Mouse (Mus musculus) kidney, adult 2 months (tissue): ENCODE results near the gene Ssbp3. TPM values are rescaled to one million over a fixed set of nuclear protein-coding genes. Genes with fewer than 3 reads are reported as not detected.

Experiments
- DNase-seq: peaks from one replicate; pipeline ENCODE4 v3.0.0; 2021
- H3K27ac ChIP-seq: fragments of 200-500 bp; 2 replicates; pipeline ENCODE4 v1.5.1; 2012; ENCODE audit warnings: low read depth, low read length, control low read depth, inconsistent platforms; ENCODE audit not compliant: insufficient read depth
- H3K27me3 ChIP-seq: fragments of 200-500 bp; replicated peaks from 2 replicates; pipeline ENCODE4 v1.6.1; 2012; ENCODE audit warnings: mild to moderate bottlenecking, moderate library complexity, low read length, inconsistent platforms; ENCODE audit not compliant: control insufficient read depth, insufficient read depth
- H3K36me3 ChIP-seq: fragments of 200-500 bp; 2 replicates; pipeline ENCODE4 v1.6.1; 2012; ENCODE audit warnings: mild to moderate bottlenecking, moderate library complexity, low read length, inconsistent platforms; ENCODE audit not compliant: control insufficient read depth, insufficient read depth
- H3K4me1 ChIP-seq: fragments of 200-500 bp; 2 replicates; pipeline ENCODE4 v1.6.1; 2011; ENCODE audit warnings: low read length; ENCODE audit not compliant: control insufficient read depth, insufficient read depth
- H3K4me3 ChIP-seq: fragments of 200-500 bp; 2 replicates; pipeline ENCODE4 v1.5.1; 2011; ENCODE audit warnings: mild to moderate bottlenecking, low read depth, low read length, control low read depth; ENCODE audit not compliant: insufficient read depth
- CTCF ChIP-seq: fragments of 200-500 bp; conservative IDR thresholded peaks from 2 replicates; pipeline ENCODE4 v1.5.1; 2011; ENCODE audit warnings: low read depth, mild to moderate bottlenecking, control low read depth, low read length, moderate library complexity, mixed read lengths; ENCODE audit not compliant: insufficient read depth, insufficient read length
- POLR2A ChIP-seq: fragments of 200-500 bp; IDR thresholded peaks from one replicate; pipeline ENCODE4 v1.6.1; 2011; ENCODE audit warnings: low read depth, low read length, control low read depth
- WGBS: fragments of 180-500 bp; shearing (Covaris S2); methylation state at CpG from one replicate; pipeline ENCODE4 v1.1.7; 2018; 5-methylcytosine and 5-hydroxymethylcytosine counted together
- polyA plus RNA-seq: library from polyadenylated mRNA; depleted of rRNA; stranded (reverse); fragments of >200 nt; gene quantifications from 2 replicates; pipeline ENCODE4 v1.2.3, GENCODE M21; 2012

Ssbp3 gene
- polyA plus RNA-seq, 1 experiment = 48.6 TPM

- H3K27me3 ChIP-seq = no peaks in the 10 kb centered on the region
- no peak overlapping the region for H3K27ac ChIP-seq
- H3K4me1 ChIP-seq = no peaks in the 10 kb centered on the region
- no peak for TF ChIP-seq POLR2A
- no peak for TF ChIP-seq CTCF
- WGBS = 91% methylated on average over 4 of the region's 4 CpGs
- DNase-seq = no peak
- H3K4me3 ChIP-seq = no peak overlapping the region
- H3K36me3 ChIP-seq = no peaks in the 10 kb centered on the region
Measured at GRCm38 (mm10) chr4:107038303-107038702, 127.8 kb downstream of the Ssbp3 start.

- WGBS = 82% methylated on average over 8 of the region's 8 CpGs
- Histone ChIP-seq H3K27ac (no peak overlapping the region), H3K4me3 (no peak overlapping the region), H3K4me1 (no peaks in the 10 kb centered on the region), H3K27me3 (no peaks in the 10 kb centered on the region), H3K36me3 (no peaks in the 10 kb centered on the region)
- TF ChIP-seq POLR2A (no peak), CTCF (no peak)
- DNase-seq = no peak
Measured at GRCm38 (mm10) chr4:107039270-107039669, 128.8 kb downstream of the Ssbp3 start.

- no peaks in the 10 kb centered on the region for H3K27me3 ChIP-seq
- H3K27ac ChIP-seq = no peak overlapping the region
- H3K4me1 ChIP-seq = no peaks in the 10 kb centered on the region
- H3K36me3 ChIP-seq = no peaks in the 10 kb centered on the region
- H3K4me3 ChIP-seq = no peak overlapping the region
- WGBS = 96% methylated on average over 6 of the region's 6 CpGs
- TF ChIP-seq POLR2A (no peak), CTCF (no peak)
- no peak for DNase-seq
Measured at GRCm38 (mm10) chr4:107042304-107042703, 131.8 kb downstream of the Ssbp3 start.

DNA sequence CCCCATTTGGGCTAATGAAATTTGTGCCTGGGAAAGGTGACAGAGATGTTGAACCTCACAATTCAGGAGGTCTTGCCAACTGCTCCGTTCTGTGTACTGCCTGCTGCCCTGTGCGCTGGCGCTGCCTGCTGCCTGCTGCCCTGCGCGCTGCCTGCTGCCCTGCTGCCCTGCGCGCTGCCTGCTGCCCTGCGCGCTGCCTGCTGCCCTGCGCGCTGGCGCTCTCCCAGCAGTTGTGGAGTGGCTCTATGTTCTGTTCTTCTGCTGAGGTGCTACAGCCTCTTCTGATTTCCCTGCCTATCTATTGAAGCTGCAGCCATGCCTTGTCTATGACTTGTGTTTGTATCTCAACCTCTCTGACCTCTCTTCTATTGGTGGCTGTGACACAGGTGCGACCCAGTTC, 134.7 kb downstream of the Ssbp3 start:
- H3K27ac ChIP-seq = no peak overlapping the region
- no peak for DNase-seq
- no peaks in the 10 kb centered on the region for H3K36me3 ChIP-seq
- TF ChIP-seq POLR2A (no peak), CTCF (no peak)
- WGBS = 96% methylated on average over 13 of the region's 13 CpGs
- H3K4me1 ChIP-seq = no peaks in the 10 kb centered on the region
- no peaks in the 10 kb centered on the region for H3K27me3 ChIP-seq
- no peak overlapping the region for H3K4me3 ChIP-seq

GRCm38 (mm10) chr4:107047806-107048205, 137.3 kb downstream of the Ssbp3 start:
- Histone ChIP-seq H3K36me3 (no peaks in the 10 kb centered on the region), H3K27ac (no peak overlapping the region), H3K4me3 (no peak overlapping the region), H3K27me3 (no peaks in the 10 kb centered on the region), H3K4me1 (no peaks in the 10 kb centered on the region)
- TF ChIP-seq CTCF = no peak
- 86% methylated on average over 5 of the region's 5 CpGs for WGBS
- no peak for DNase-seq

GRCm38 (mm10) chr4:107048568-107049162, 138.2 kb downstream of the Ssbp3 start:
- TF ChIP-seq POLR2A = no peak
- no peak for TF ChIP-seq CTCF
- DNase-seq = no peak
- no peaks in the 10 kb centered on the region for H3K4me1 ChIP-seq
- H3K27me3 ChIP-seq = no peaks in the 10 kb centered on the region
- WGBS = 84% methylated on average over 11 of the region's 11 CpGs
- H3K27ac ChIP-seq = no peak overlapping the region
- H3K36me3 ChIP-seq = no peaks in the 10 kb centered on the region
- no peak overlapping the region for H3K4me3 ChIP-seq

DNA sequence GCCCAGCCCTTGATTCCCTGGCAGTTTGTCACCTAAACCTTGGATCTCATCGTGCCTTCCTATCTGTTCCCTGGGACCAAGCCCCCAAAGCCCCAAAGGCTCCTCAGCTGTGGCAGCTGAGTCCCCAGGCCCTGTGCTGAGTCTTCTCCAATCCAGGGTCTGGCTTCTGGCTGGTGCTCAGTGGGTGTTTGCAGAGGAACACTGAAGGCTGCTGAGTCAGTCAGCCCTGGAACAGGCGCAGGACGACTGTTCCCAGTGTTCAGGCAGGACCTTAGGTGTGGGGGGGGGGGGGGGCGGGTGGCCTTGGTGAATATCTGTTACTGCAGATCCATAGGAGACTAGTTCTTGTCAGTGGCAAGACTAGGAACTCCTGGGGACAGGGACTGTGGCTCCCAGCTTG, 141.4 kb downstream of the Ssbp3 start:
- no peak for TF ChIP-seq CTCF
- Histone ChIP-seq H3K36me3 (no peaks in the 10 kb centered on the region), H3K4me1 (no peaks in the 10 kb centered on the region), H3K27ac (no peak overlapping the region), H3K4me3 (no peak overlapping the region), H3K27me3 (no peaks in the 10 kb centered on the region)
- WGBS = 70% methylated on average over 4 of the region's 4 CpGs
- DNase-seq = no peak
